Mouse (Mus musculus): Measurements from ENCODE around the gene Setd5.

DNA sequence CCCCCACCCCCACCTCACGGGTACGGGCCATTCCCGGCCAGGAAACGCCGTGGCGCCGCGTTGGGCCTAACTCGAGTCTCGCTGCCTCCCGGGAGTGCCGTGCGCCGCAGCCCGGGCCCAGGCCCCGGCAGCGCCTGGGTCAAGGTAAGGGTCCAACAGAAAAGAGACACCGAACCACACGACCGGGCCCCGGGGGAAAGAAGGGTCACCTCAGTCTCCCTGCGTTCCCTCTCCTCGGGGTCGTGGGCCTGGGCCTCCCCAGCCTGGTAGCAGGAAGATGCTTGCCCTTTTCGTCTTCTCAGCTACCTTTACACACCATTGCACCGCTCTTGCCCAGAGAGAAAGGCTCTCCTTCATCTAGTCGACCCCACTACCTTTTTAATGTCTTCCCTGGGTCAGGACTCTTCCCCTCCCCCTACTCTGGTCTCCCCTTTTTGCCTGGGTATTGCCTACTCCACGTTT lies 435 bp downstream of the Setd5 start:
- no peak for TF ChIP-seq EP300 (optimal IDR thresholded peaks at IDR 0.05)
- no peak for TF ChIP-seq CTCF (IDR thresholded peaks at IDR 0.05; ENCODE audit: low read depth)
